Mouse (Mus musculus) limb, embryonic 11.5 days (tissue): ENCODE results near the gene Pcbp4. TPM values are rescaled to one million over a fixed set of nuclear protein-coding genes. Genes with fewer than 3 reads are reported as not detected.

Experiments used
- ATAC-seq: fragments of 200-750 bp; cut with Nextera tagmentation; 2 replicates; pipeline ENCODE4 v1.8.0; 2017; ENCODE audit warnings: low read depth; ENCODE audit not compliant: insufficient number of reproducible peaks, low FRiP score, low TSS enrichment
- DNase-seq: peaks from one replicate; pipeline ENCODE4 v3.0.0-alpha.2; 2015; ENCODE audit warnings: low spot score
- H3K27ac ChIP-seq: fragments of 300-500 bp; sonication (generic); replicated peaks from 2 replicates; pipeline ENCODE4 v1.5.1; 2014; ENCODE audit warnings: low read depth, mild to moderate bottlenecking, low read length
- H3K27me3 ChIP-seq: fragments of 300-500 bp; sonication (generic); 2 replicates; pipeline ENCODE4 v1.6.1; 2014; ENCODE audit warnings: mild to moderate bottlenecking, low read length, mixed read lengths; ENCODE audit not compliant: control insufficient read depth, insufficient read depth
- H3K36me3 ChIP-seq: fragments of 300-500 bp; sonication (generic); 2 replicates; pipeline ENCODE4 v1.6.1; 2014; ENCODE audit warnings: mild to moderate bottlenecking, low read length, moderate library complexity, mixed read lengths; ENCODE audit not compliant: control insufficient read depth, insufficient read depth
- H3K4me1 ChIP-seq: fragments of 300-500 bp; sonication (generic); 2 replicates; pipeline ENCODE4 v1.6.1; 2014; ENCODE audit warnings: low read length, mixed read lengths; ENCODE audit not compliant: control insufficient read depth, insufficient read depth
- H3K4me2 ChIP-seq: fragments of 300-500 bp; sonication (generic); 2 replicates; pipeline ENCODE4 v1.6.1; 2014; ENCODE audit warnings: low read depth, mild to moderate bottlenecking, moderate library complexity; ENCODE audit not compliant: severe bottlenecking
- H3K4me3 ChIP-seq: fragments of 300-500 bp; sonication (generic); 2 replicates; pipeline ENCODE4 v1.5.1; 2014; ENCODE audit warnings: low read depth, low read length
- H3K9ac ChIP-seq: fragments of 300-500 bp; sonication (generic); 2 replicates; pipeline ENCODE4 v1.6.1; 2014; ENCODE audit warnings: mild to moderate bottlenecking, low read length
- H3K9me3 ChIP-seq: fragments of 300-500 bp; sonication (generic); 2 replicates; pipeline ENCODE4 v1.6.1; 2016; ENCODE audit warnings: low read length; ENCODE audit not compliant: control insufficient read depth
- WGBS: fragments of 180-500 bp; shearing (Covaris S2); extraction: QIAGEN DNeasy Blood & Tissue Kit; methylation state at CpG from one replicate; pipeline ENCODE4 v1.1.7; 2014; 5-methylcytosine and 5-hydroxymethylcytosine counted together
- polyA plus RNA-seq: library from polyadenylated mRNA; unstranded; fragments of >200 nt; fragmentation: Nextera tagmentation; extraction: Ambion mirVana; gene quantifications from 2 replicates; pipeline ENCODE4 v1.2.1, GENCODE M21; 2014

Gene Pcbp4
- polyA plus RNA-seq, 1 experiment from 2014 or later, result 172 TPM

GRCm38 (mm10) chr9:106448498-106449031, 4.5 kb upstream of the Pcbp4 start:
- Histone ChIP-seq H3K4me1 (peaks cover 49% of the 10 kb centered on the region), H3K36me3 (no peaks in the 10 kb centered on the region; the same call in 1 of the 2 replicates), H3K9me3 (no peaks in the 10 kb centered on the region), H3K27me3 (no peaks in the 10 kb centered on the region), H3K9ac (peak overlapping the region; percentile 47; the same call in 1 of the 2 replicates), H3K4me3 (peak overlapping the region; percentile 34), H3K27ac (no peak overlapping the region), H3K4me2 (peak overlapping the region; percentile 76)
- WGBS, result under 1% methylated on average over 23 of the region's 23 CpGs
- ATAC-seq (peak; percentile 41), DNase-seq (peak; percentile 77)

- H3K27ac ChIP-seq, result no peak overlapping the region
- H3K4me2 ChIP-seq, result 0 out of 2 replicates have a peak overlapping the region, but pooled peaks have one; percentile 4
- H3K9ac ChIP-seq, result no peak overlapping the region
- peaks cover 50% of the 10 kb centered on the region for H3K4me1 ChIP-seq
- DNase-seq, result no peak
- H3K9me3 ChIP-seq, result no peaks in the 10 kb centered on the region
- H3K27me3 ChIP-seq, result no peaks in the 10 kb centered on the region
- ATAC-seq, result no peak
- H3K36me3 ChIP-seq, result no peaks in the 10 kb centered on the region; the same call in 1 of the 2 replicates
- 86% methylated on average over 8 of the region's 8 CpGs for WGBS
- no peak overlapping the region for H3K4me3 ChIP-seq
Measured at GRCm38 (mm10) chr9:106449947-106450346, 3.1 kb upstream of the Pcbp4 start.

GRCm38 (mm10) chr9:106450661-106451060, 2.4 kb upstream of the Pcbp4 start:
- H3K4me3 ChIP-seq, result no peak overlapping the region
- no peaks in the 10 kb centered on the region for H3K9me3 ChIP-seq
- no peak overlapping the region for H3K9ac ChIP-seq
- 0 out of 2 replicates have a peak overlapping the region, but pooled peaks have one; percentile 20 for H3K4me2 ChIP-seq
- H3K27me3 ChIP-seq, result no peaks in the 10 kb centered on the region
- ATAC-seq (no peak), DNase-seq (peak; percentile 56)
- WGBS, result 3% methylated on average over 9 of the region's 9 CpGs
- H3K36me3 ChIP-seq, result no peaks in the 10 kb centered on the region; the same call in 1 of the 2 replicates
- H3K4me1 ChIP-seq, result peaks cover 57% of the 10 kb centered on the region
- H3K27ac ChIP-seq, result no peak overlapping the region; the same call in 1 of the 2 replicates

- ATAC-seq (no peak), DNase-seq (no peak)
- no peaks in the 10 kb centered on the region for H3K9me3 ChIP-seq
- no peaks in the 10 kb centered on the region; the same call in 1 of the 2 replicates for H3K36me3 ChIP-seq
- H3K27ac ChIP-seq, result 0 out of 2 replicates have a peak overlapping the region, but pooled peaks have one; percentile 14
- peaks cover 63% of the 10 kb centered on the region for H3K4me1 ChIP-seq
- 0 out of 2 replicates have a peak overlapping the region, but pooled peaks have one; percentile 22 for H3K9ac ChIP-seq
- H3K4me3 ChIP-seq, result no peak overlapping the region
- 75% methylated on average over 11 of the region's 11 CpGs for WGBS
- 0 out of 2 replicates have a peak overlapping the region, but pooled peaks have one; percentile 12 for H3K4me2 ChIP-seq
- no peaks in the 10 kb centered on the region for H3K27me3 ChIP-seq
Measured at GRCm38 (mm10) chr9:106451298-106451697, 1.8 kb upstream of the Pcbp4 start.

- H3K27me3 ChIP-seq, result no peaks in the 10 kb centered on the region
- no peak overlapping the region for H3K4me3 ChIP-seq
Measured at GRCm38 (mm10) chr9:106451899-106452298, 1.2 kb upstream of the Pcbp4 start.

GRCm38 (mm10) chr9:106452351-106452750, 740 bp upstream of the Pcbp4 start:
- H3K27me3 ChIP-seq, result no peaks in the 10 kb centered on the region
- WGBS, result 23% methylated on average over 6 of the region's 6 CpGs
- peak overlapping the region; percentile 79 for H3K4me2 ChIP-seq
- H3K9ac ChIP-seq, result peak overlapping the region; percentile 1; the same call in 1 of the 2 replicates
- H3K27ac ChIP-seq, result no peak overlapping the region; the same call in 1 of the 2 replicates
- H3K36me3 ChIP-seq, result no peaks in the 10 kb centered on the region; the same call in 1 of the 2 replicates
- ATAC-seq (no peak), DNase-seq (no peak)
- H3K4me3 ChIP-seq, result peak overlapping the region; percentile 88; the same call in 1 of the 2 replicates
- no peaks in the 10 kb centered on the region for H3K9me3 ChIP-seq
- H3K4me1 ChIP-seq, result peaks cover 70% of the 10 kb centered on the region

More at GRCm38 (mm10) chr9:106451899-106452298, 1.2 kb upstream of the Pcbp4 start:
- Histone ChIP-seq H3K9me3 (no peaks in the 10 kb centered on the region), H3K36me3 (no peaks in the 10 kb centered on the region; the same call in 1 of the 2 replicates), H3K4me2 (peak overlapping the region; percentile 79), H3K4me1 (peaks cover 69% of the 10 kb centered on the region), H3K9ac (no peak overlapping the region; the same call in 1 of the 2 replicates), H3K27ac (0 out of 2 replicates have a peak overlapping the region, but pooled peaks have one; percentile 14)
- ATAC-seq (no peak), DNase-seq (no peak)
- 33% methylated on average over 2 of the region's 2 CpGs for WGBS

GRCm38 (mm10) chr9:106452821-106453220, 270 bp upstream of the Pcbp4 start:
- DNase-seq (peak; percentile 78), ATAC-seq (0 out of 2 replicates have a peak, but pooled peaks have one; percentile 1)
- H3K9me3 ChIP-seq, result no peaks in the 10 kb centered on the region
- peak overlapping the region; percentile 88 for H3K4me3 ChIP-seq
- H3K4me1 ChIP-seq, result peaks cover 70% of the 10 kb centered on the region
- H3K4me2 ChIP-seq, result peak overlapping the region; percentile 79
- 2% methylated on average over 7 of the region's 7 CpGs for whole genome bisulfite sequencing
- no peaks in the 10 kb centered on the region for H3K27me3 ChIP-seq
- peak overlapping the region; percentile 93 for H3K27ac ChIP-seq
- H3K36me3 ChIP-seq, result no peaks in the 10 kb centered on the region; the same call in 1 of the 2 replicates
- peak overlapping the region; percentile 84 for H3K9ac ChIP-seq

GRCm38 (mm10) chr9:106454071-106454761, 1.1 kb downstream of the Pcbp4 start:
- Histone ChIP-seq H3K4me1 (peaks cover 65% of the 10 kb centered on the region), H3K27ac (peak overlapping the region; percentile 90), H3K4me2 (peak overlapping the region; percentile 79), H3K36me3 (no peaks in the 10 kb centered on the region; the same call in 1 of the 2 replicates), H3K4me3 (peak overlapping the region; percentile 88), H3K9me3 (no peaks in the 10 kb centered on the region), H3K27me3 (no peaks in the 10 kb centered on the region), H3K9ac (peak overlapping the region; percentile 84)
- DNase-seq (peak; percentile 67), ATAC-seq (peak; percentile 17; the same call in 1 of the 2 replicates)
- WGBS, result under 1% methylated on average over 16 of the region's 20 CpGs
